Mouse (Mus musculus): ENCODE data around the gene Pgls. TPM values are rescaled to one million over a fixed set of nuclear protein-coding genes. Genes with fewer than 3 reads are reported as not detected.

The Pgls gene
- polyA plus RNA-seq, 1 experiment from 2014 or later, result 152 TPM

DNA sequence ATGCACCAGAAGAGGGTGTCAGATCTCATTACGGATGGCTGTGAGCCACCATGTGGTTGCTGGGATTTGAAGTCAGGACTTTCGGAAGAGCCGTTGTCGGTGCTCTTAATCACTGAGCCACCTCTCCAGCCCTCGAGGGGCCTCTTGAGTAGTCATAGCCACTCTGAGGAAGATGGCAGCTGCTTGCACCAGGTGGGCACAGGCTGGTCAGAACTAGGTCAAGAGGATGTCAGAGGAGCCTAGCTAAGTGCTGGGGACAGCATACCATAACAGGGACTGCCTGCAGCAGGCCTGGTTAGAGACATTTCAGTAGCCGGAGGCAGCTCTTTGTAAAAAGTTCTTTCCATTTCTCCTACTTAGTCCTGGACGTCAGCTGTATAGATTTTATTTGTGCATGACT, 41.2 kb upstream of the Pgls start:
- H3K27ac ChIP-seq (ENCODE audit: low read depth, low read length), result no peak overlapping the region
- H3K4me2 ChIP-seq (replicated peaks; ENCODE audit: low read depth), result no peak overlapping the region
- TF ChIP-seq CTCF (IDR thresholded peaks at IDR 0.05; ENCODE audit: low read depth), result no peak

DNA sequence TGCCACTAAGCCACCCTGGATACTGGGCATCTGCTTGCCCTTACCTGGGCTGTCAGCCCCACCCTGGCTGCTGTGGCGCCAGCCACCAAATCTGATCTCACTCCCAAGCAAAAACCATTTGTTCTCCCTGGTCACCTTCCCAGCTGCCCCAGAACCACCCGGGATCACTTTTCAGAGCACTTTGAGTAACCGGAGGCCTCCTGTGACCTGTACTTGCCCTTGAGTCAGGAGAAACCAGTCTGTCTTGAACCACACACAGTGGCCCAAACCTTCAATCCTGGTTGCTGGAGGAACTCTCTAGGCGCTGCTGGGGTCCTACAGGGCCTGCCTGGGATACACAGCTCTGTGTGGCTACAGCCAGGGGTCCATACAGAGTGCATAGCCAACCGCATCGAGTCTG, 39.2 kb upstream of the Pgls start:
- Histone ChIP-seq H3K9ac (ENCODE audit: low read depth, low read length) (no peak overlapping the region), H3K27ac (ENCODE audit: low read depth, low read length) (no peak overlapping the region), H3K4me2 (replicated peaks; ENCODE audit: low read depth) (no peak overlapping the region), H3K27me3 (replicated peaks; ENCODE audit: control insufficient read depth, insufficient read depth, low read length) (peaks cover 11% of the 10 kb centered on the region; the same call in 1 of the 2 replicates), H3K9me3 (ENCODE audit: control insufficient read depth) (no peaks in the 10 kb centered on the region), H3K4me3 (ENCODE audit: low read depth, low read length) (no peak overlapping the region), H3K4me1 (replicated peaks; ENCODE audit: control insufficient read depth, insufficient read depth, low read length) (no peaks in the 10 kb centered on the region), H3K36me3 (ENCODE audit: control insufficient read depth, insufficient read depth) (peaks cover 10% of the 10 kb centered on the region; the same call in 1 of the 2 replicates)
- WGBS, result 53% methylated on average over 6 of the region's 6 CpGs
- no peak for TF ChIP-seq CTCF (IDR thresholded peaks at IDR 0.05; ENCODE audit: low read depth)
- ATAC-seq, result no peak

More for the DNA sequence above, 41.2 kb upstream of the Pgls start:
- WGBS, result 62% methylated on average over 7 of the region's 7 CpGs
- ATAC-seq, result no peak
- no peaks in the 10 kb centered on the region for H3K9me3 ChIP-seq (ENCODE audit: control insufficient read depth)
- no peak overlapping the region for H3K9ac ChIP-seq (ENCODE audit: low read depth, low read length)
- H3K4me1 ChIP-seq (replicated peaks; ENCODE audit: control insufficient read depth, insufficient read depth, low read length), result no peaks in the 10 kb centered on the region
- H3K27me3 ChIP-seq (replicated peaks; ENCODE audit: control insufficient read depth, insufficient read depth, low read length), result 0 out of 2 replicates have a peak, but pooled peaks cover 5% of the 10 kb centered on the region
- H3K4me3 ChIP-seq (ENCODE audit: low read depth, low read length), result no peak overlapping the region
- peaks cover 27% of the 10 kb centered on the region; the same call in 1 of the 2 replicates for H3K36me3 ChIP-seq (ENCODE audit: control insufficient read depth, insufficient read depth)

DNA sequence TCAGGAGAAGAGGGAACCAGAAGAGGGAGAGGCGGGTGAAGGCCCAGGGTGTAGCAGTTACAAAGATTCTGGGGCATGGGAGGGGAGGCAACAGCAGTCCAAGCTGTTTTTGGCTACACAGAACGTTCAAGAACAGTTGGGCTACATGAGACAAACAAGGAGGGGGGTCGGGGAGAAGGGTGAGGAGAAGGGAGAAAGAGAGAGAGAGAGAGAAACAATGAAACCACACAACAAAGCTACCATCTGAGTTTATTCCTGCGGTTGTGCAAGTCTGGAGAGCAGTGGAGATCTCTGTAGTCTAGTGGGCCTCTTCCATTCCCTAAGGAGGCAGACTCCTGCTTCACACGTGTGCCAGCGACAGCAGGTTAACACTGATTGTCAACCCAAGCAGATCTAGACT, 38.0 kb upstream of the Pgls start:
- TF ChIP-seq CTCF (IDR thresholded peaks at IDR 0.05; ENCODE audit: low read depth), result no peak
- ATAC-seq, result no peak
- H3K27ac ChIP-seq (ENCODE audit: low read depth, low read length), result no peak overlapping the region
- H3K4me1 ChIP-seq (replicated peaks; ENCODE audit: control insufficient read depth, insufficient read depth, low read length), result no peaks in the 10 kb centered on the region
- H3K9me3 ChIP-seq (ENCODE audit: control insufficient read depth), result no peaks in the 10 kb centered on the region
- 0 out of 2 replicates have a peak, but pooled peaks cover 6% of the 10 kb centered on the region for H3K36me3 ChIP-seq (ENCODE audit: control insufficient read depth, insufficient read depth)
- 66% methylated on average over 6 of the region's 6 CpGs for WGBS
- H3K27me3 ChIP-seq (replicated peaks; ENCODE audit: control insufficient read depth, insufficient read depth, low read length), result peaks cover 23% of the 10 kb centered on the region
- H3K9ac ChIP-seq (ENCODE audit: low read depth, low read length), result no peak overlapping the region
- H3K4me3 ChIP-seq (ENCODE audit: low read depth, low read length), result no peak overlapping the region
- no peak overlapping the region for H3K4me2 ChIP-seq (replicated peaks; ENCODE audit: low read depth)

DNA sequence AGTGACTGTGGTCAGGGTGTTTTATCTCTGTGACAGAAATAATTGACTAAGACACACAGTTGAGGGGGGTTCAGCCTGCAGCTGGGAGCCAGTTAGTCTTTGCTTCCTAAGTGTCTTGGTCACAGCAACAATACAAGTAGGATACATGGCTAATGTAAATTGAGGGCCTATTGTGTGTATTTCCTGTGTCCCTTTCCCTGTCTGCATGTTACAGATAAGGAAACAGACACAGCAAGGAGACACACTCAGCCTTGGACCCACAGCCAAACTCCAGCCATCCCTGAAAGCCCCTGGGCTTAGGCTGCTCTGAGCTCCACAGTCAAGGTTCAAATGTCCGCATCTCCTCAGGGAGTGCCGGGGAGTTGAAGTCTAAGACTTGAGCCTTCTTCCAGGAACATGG, 37.3 kb upstream of the Pgls start:
- 69% methylated on average over 2 of the region's 2 CpGs for whole genome bisulfite sequencing
- no peak overlapping the region for H3K9ac ChIP-seq (ENCODE audit: low read depth, low read length)
- ATAC-seq, result no peak

DNA sequence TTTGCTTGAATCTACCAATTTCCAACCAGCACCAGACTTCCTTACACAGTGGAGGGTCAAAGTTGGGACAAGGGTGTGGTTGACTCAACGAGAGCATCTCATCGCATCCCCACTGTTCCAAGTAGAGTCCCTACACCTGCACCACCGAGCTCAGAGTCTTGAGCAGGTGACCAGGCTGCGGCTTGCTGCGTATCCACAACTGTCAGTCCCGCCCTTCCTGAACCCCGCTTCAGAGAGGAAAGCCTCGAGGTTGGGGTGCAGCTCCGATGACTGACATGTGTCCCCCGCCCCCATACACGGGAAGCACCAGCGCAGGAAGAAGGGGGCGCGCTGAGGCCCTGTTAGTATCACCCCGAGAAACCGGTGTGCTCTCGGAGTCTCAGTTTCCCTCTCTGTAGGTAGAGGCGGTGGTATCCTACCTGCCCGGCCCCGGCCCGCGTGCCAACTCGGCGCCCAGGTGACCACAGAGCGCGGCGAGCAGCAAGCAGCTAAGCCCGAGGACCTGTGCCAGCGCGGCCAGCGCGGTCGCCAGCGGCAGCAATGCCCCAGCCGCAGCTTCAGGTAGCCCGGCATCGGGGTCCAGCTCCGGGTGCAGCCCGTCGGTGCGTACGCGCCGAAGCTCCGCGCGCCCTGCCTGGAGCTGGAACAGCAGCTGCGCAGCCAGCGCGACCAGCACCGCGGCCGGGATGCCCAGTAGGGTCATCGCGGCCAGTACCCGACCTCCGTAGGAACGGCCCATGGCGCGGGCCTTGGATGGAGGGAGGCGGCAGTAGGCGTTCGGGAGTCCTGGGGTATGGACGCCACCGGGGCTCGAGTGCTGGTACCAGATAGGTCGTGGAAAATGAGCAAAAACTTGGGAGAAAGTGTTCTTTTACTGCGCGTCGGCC, 33.7 kb upstream of the Pgls start, which contains the start of gene Tmem221:
Tmem221 (minus strand) TSS at position 801 of the 887 bp plus-strand sequence.
- 4% methylated on average over 70 of the region's 70 CpGs for WGBS
- Histone ChIP-seq H3K27me3 (replicated peaks; ENCODE audit: control insufficient read depth, insufficient read depth, low read length) (peaks cover 55% of the 10 kb centered on the region), H3K27ac (ENCODE audit: low read depth, low read length) (no peak within 1 kb of the TSS), H3K4me1 (replicated peaks; ENCODE audit: control insufficient read depth, insufficient read depth, low read length) (peaks cover 5% of the 10 kb centered on the region), H3K4me2 (replicated peaks; ENCODE audit: low read depth) (peak within 1 kb of the TSS; percentile 85), H3K4me3 (ENCODE audit: low read depth, low read length) (peak within 1 kb of the TSS; percentile 49), H3K36me3 (ENCODE audit: control insufficient read depth, insufficient read depth) (no peaks in the 10 kb centered on the region), H3K9me3 (ENCODE audit: control insufficient read depth) (no peaks in the 10 kb centered on the region), H3K9ac (ENCODE audit: low read depth, low read length) (peak within 1 kb of the TSS; percentile 26)
- TF ChIP-seq CTCF (IDR thresholded peaks at IDR 0.05; ENCODE audit: low read depth), result no peak; the same call in 1 of the 2 replicates
- peak; percentile 8; the same call in 1 of the 2 replicates for ATAC-seq

More for the DNA sequence above, 37.3 kb upstream of the Pgls start:
- no peak for TF ChIP-seq CTCF (IDR thresholded peaks at IDR 0.05; ENCODE audit: low read depth)
- Histone ChIP-seq H3K4me3 (ENCODE audit: low read depth, low read length) (no peak overlapping the region), H3K4me1 (replicated peaks; ENCODE audit: control insufficient read depth, insufficient read depth, low read length) (no peaks in the 10 kb centered on the region), H3K9me3 (ENCODE audit: control insufficient read depth) (no peaks in the 10 kb centered on the region), H3K27ac (ENCODE audit: low read depth, low read length) (no peak overlapping the region), H3K27me3 (replicated peaks; ENCODE audit: control insufficient read depth, insufficient read depth, low read length) (peaks cover 30% of the 10 kb centered on the region), H3K36me3 (ENCODE audit: control insufficient read depth, insufficient read depth) (0 out of 2 replicates have a peak, but pooled peaks cover under 1% of the 10 kb centered on the region), H3K4me2 (replicated peaks; ENCODE audit: low read depth) (no peak overlapping the region)

DNA sequence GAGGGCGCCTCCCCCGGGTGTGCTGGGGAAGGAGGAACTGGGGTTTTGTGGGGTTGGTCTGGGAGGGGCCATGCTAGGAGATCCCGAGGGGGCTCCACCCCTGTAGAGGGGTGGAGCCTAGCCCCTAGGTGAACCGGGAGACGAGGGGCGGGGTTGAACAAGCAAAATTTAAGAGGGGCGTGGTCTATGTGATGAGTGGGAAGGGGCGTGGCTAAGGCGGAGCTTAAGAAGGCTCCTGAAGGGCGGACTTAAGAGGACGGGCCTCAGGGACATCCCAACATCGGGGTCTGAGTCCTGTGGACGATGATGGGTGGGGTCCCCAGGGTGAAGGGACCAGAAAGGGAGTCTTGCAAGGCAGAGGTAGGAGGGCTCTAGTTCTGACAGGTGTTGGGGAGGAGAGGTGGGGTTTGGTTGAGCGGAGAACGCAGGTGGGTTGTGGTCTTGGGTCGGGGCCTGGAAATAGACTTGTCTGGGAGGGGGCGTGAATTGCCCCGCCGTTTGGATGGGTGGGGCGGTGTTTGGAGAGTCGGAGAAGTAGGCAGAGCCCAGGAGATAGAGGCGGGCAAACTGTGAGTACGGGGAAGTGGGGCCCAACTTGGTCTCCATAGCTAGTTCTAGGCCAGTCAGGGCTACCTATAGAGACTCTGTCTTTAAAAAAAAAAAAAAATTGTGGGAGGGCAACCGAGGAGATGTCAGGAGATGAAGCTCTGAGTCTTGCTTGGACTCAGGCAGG, 32.9 kb upstream of the Pgls start:
- H3K9me3 ChIP-seq (ENCODE audit: control insufficient read depth), result no peaks in the 10 kb centered on the region; the same call in 1 of the 2 replicates
- no peaks in the 10 kb centered on the region for H3K36me3 ChIP-seq (ENCODE audit: control insufficient read depth, insufficient read depth)
- H3K4me2 ChIP-seq (replicated peaks; ENCODE audit: low read depth), result peak overlapping the region; percentile 85
- peak; percentile 23 for ATAC-seq
- peaks cover 5% of the 10 kb centered on the region for H3K4me1 ChIP-seq (replicated peaks; ENCODE audit: control insufficient read depth, insufficient read depth, low read length)
- peaks cover 55% of the 10 kb centered on the region for H3K27me3 ChIP-seq (replicated peaks; ENCODE audit: control insufficient read depth, insufficient read depth, low read length)
- H3K9ac ChIP-seq (ENCODE audit: low read depth, low read length), result peak overlapping the region; percentile 26; the same call in 1 of the 2 replicates
- 2% methylated on average over 24 of the region's 24 CpGs for WGBS
- TF ChIP-seq CTCF (IDR thresholded peaks at IDR 0.05; ENCODE audit: low read depth), result peak; percentile 19; the same call in 1 of the 2 replicates
- no peak overlapping the region for H3K27ac ChIP-seq (ENCODE audit: low read depth, low read length)
- peak overlapping the region; percentile 49 for H3K4me3 ChIP-seq (ENCODE audit: low read depth, low read length)

All from intestine, postnatal 0 days (tissue).